Mouse (Mus musculus) urinary bladder, postnatal 25 days (tissue): Measurements from ENCODE around the gene Rhox2b.
"Not testable (repeated sequence)": the region's sequence is repeated elsewhere in the genome, so short reads cannot be mapped to it uniquely, and the experiment has no call there.

ENCODE experiments used
- DNase-seq: peaks from one replicate; pipeline ENCODE4 v3.0.0; 2022; ENCODE audit warnings: low spot score

Rhox2b gene

DNA sequence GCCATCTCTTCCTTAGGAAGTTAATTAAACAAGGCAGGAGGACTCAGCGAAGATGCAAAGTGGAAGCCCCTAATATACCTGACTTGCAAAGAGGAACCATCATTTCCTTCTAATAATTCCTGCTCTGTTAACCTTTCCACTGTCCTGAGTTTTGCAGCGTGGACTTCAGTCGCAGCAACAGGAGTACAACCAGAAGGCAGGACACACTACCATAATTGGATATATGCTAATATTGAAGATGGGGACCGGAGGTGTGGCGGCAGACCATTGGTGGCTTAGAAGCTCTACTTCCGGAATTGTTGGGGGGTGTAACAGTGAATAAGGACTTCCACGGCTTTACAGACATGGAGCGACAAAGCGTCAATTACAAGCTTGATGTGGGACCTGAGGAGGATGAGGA is at the start of gene Rhox2b:
TSS of gene Rhox2b (plus strand) at position 301 of the 400 bp plus-strand sequence.
- DNase-seq: not testable (repeated sequence)

DNA sequence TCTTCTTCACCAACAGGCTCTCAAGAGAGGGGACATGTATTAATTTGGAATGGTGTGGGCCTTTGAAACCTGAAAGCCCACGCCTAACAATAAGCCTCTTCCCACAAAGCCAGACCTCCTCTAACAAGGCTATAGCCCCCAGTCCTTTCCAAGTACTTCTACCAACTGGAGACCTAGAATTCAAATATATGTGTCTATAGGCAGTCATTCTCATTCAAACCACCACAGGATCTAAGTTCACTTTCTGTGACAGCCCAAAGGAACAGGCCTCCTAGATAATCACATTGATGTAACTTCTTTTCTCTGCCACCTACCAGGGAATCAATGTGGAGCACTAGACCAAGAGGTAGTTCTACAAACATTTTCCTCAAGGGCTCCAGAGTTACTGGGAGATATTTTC is 32.1 kb upstream of the Rhox2b start, which contains the start of gene Rhox3a2:
TSS of gene Rhox3a2 (plus strand) at position 301 of the 400 bp plus-strand sequence.
- DNase-seq: not testable (repeated sequence)

GRCm38 (mm10) chrX:37390548-37390947 is 21.3 kb upstream of the Rhox2b start, which contains the start of gene Rhox4a2:
Rhox4a2 (plus strand) TSS chrX:37390848.
- DNase-seq: not testable (repeated sequence)

- not testable (repeated sequence) for DNase-seq
These were observed 20.3 kb downstream of the Rhox2b start, which contains the start of gene Rhox4b for GRCm38 (mm10) chrX:37432194-37432593. Rhox4b (plus strand) TSS chrX:37432494.

- not testable (repeated sequence) for DNase-seq
These were observed 41.5 kb downstream of the Rhox2b start, which contains the start of gene Rhox2c for GRCm38 (mm10) chrX:37453380-37453779. Rhox2c (plus strand) TSS chrX:37453680.

DNA sequence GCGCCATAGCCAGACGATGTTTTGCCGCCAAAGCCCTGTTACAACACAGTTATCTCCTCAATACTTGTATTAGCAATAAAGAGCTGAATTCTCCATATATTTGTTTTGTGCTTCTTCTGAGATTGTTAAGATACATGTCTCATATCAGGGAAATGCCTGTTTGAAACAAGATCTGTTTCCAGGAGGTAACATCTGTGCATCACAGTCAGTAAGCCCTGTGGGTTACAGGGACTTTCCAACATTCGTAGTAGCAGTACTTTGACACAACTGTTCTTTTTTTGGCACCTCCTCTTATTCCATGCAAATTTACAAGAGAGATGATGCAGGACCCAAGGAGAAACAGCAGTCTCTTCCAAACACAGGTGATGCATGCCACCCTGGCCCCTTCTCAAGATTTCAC is 46.4 kb downstream of the Rhox2b start, which contains the start of gene Rhox3c:
TSS of gene Rhox3c (plus strand) at position 301 of the 400 bp plus-strand sequence.
- not testable (repeated sequence) for DNase-seq
